Mouse (Mus musculus) heart, postnatal 0 days (tissue): ENCODE results near the gene Rrnad1. TPM values are rescaled to one million over a fixed set of nuclear protein-coding genes. Genes with fewer than 3 reads are reported as not detected.
"Not testable (repeated sequence)": the region's sequence is repeated elsewhere in the genome, so short reads cannot be mapped to it uniquely, and the experiment has no call there.

Experiments
- ATAC-seq: fragments of 200-750 bp; cut with Nextera tagmentation; 2 replicates; pipeline ENCODE4 v1.8.0; 2017; ENCODE audit warnings: low read depth, moderate number of reproducible peaks, moderate library complexity; ENCODE audit not compliant: insufficient read depth
- DNase-seq: peaks from one replicate; pipeline ENCODE4 v3.0.0-alpha.2; 2016; ENCODE audit warnings: low spot score
- H3K27ac ChIP-seq: fragments of 300-500 bp; sonication (generic); 2 replicates; pipeline ENCODE4 v1.5.1; 2014; ENCODE audit warnings: low read depth, mild to moderate bottlenecking
- H3K27me3 ChIP-seq: fragments of 300-500 bp; sonication (generic); 2 replicates; pipeline ENCODE4 v1.6.1; 2014; ENCODE audit warnings: low read length, mixed read lengths; ENCODE audit not compliant: control insufficient read depth, insufficient read depth
- H3K36me3 ChIP-seq: fragments of 300-500 bp; sonication (generic); replicated peaks from 2 replicates; pipeline ENCODE4 v1.6.1; 2014; ENCODE audit warnings: low read length, mixed read lengths; ENCODE audit not compliant: control insufficient read depth, insufficient read depth
- H3K4me1 ChIP-seq: fragments of 300-500 bp; sonication (generic); 2 replicates; pipeline ENCODE4 v1.6.1; 2014; ENCODE audit warnings: antibody characterized with exemption; ENCODE audit not compliant: control insufficient read depth, insufficient read depth
- H3K4me2 ChIP-seq: fragments of 300-500 bp; sonication (generic); 2 replicates; pipeline ENCODE4 v1.6.1; 2014; ENCODE audit warnings: low read depth, mild to moderate bottlenecking, low read length, moderate library complexity
- H3K4me3 ChIP-seq: fragments of 300-500 bp; sonication (generic); 2 replicates; pipeline ENCODE4 v1.5.1; 2014; ENCODE audit warnings: low read depth, low read length
- H3K9ac ChIP-seq: fragments of 300-500 bp; sonication (generic); replicated peaks from 2 replicates; pipeline ENCODE4 v1.6.1; 2014; ENCODE audit warnings: low read depth, low read length, mixed read lengths
- H3K9me3 ChIP-seq: fragments of 300-500 bp; sonication (generic); replicated peaks from 2 replicates; pipeline ENCODE4 v1.6.1; 2016; ENCODE audit warnings: low read length; ENCODE audit not compliant: control insufficient read depth
- CTCF ChIP-seq: IDR thresholded peaks from 2 replicates; pipeline ENCODE4 v1.5.1; 2016; ENCODE audit warnings: antibody characterized with exemption, control low read depth, low read depth
- EP300 ChIP-seq: IDR thresholded peaks from 2 replicates; pipeline ENCODE4 v1.6.1; 2016; ENCODE audit warnings: antibody characterized with exemption, low read depth
- WGBS: fragments of 180-500 bp; shearing (Covaris S2); extraction: QIAGEN DNeasy Blood & Tissue Kit; methylation state at CpG from one replicate; pipeline ENCODE4 v1.1.7; 2014; 5-methylcytosine and 5-hydroxymethylcytosine counted together
- polyA plus RNA-seq: library from polyadenylated mRNA; unstranded; fragments of >200 nt; fragmentation: Nextera tagmentation; extraction: Ambion mirVana; gene quantifications from 2 replicates; pipeline ENCODE4 v1.2.1, GENCODE M21; 2015
- total RNA-seq: library from RNA; depleted of rRNA; stranded (reverse); fragments of >200 nt; gene quantifications from 2 replicates; pipeline ENCODE4 v1.2.3, GENCODE M21; 2014; ENCODE audit warnings: low replicate concordance

Rrnad1 gene
- total and polyA plus RNA-seq, 2 experiments from 2014 or later = 8.0 to 56.8 TPM

- DNase-seq = no peak
- Histone ChIP-seq H3K4me1 (peaks cover 36% of the 10 kb centered on the region), H3K27me3 (no peaks in the 10 kb centered on the region), H3K36me3 (no peaks in the 10 kb centered on the region), H3K27ac (peak overlapping the region; percentile 96), H3K4me2 (peak overlapping the region; percentile 78), H3K4me3 (peak overlapping the region; percentile 96), H3K9ac (peak overlapping the region; percentile 94), H3K9me3 (no peaks in the 10 kb centered on the region)
- no peak for TF ChIP-seq CTCF
- WGBS = under 1% methylated on average over 40 of the region's 47 CpGs
- ATAC-seq = peak; percentile 28
Measured at GRCm38 (mm10) chr3:87906601-87906980, 23.9 kb downstream of the Rrnad1 start.

GRCm38 (mm10) chr3:87905880-87906485, 24.5 kb downstream of the Rrnad1 start, which contains the start of gene Hdgf:
Gene Hdgf (plus strand): TSS chr3:87906321.
- peak; percentile 94 for ATAC-seq
- Histone ChIP-seq H3K9ac (peak within 1 kb of the TSS; percentile 94), H3K27me3 (no peaks in the 10 kb centered on the region), H3K9me3 (no peaks in the 10 kb centered on the region), H3K27ac (peak within 1 kb of the TSS; percentile 96), H3K36me3 (no peaks in the 10 kb centered on the region), H3K4me2 (peak within 1 kb of the TSS; percentile 78), H3K4me3 (peak within 1 kb of the TSS; percentile 96), H3K4me1 (peaks cover 31% of the 10 kb centered on the region)
- peak; percentile 97 for DNase-seq
- TF ChIP-seq CTCF = peak; percentile 30
- TF ChIP-seq EP300 = peak; percentile 48; the same call in 1 of the 2 replicates
- under 1% methylated on average over 56 of the region's 57 CpGs for WGBS

DNA sequence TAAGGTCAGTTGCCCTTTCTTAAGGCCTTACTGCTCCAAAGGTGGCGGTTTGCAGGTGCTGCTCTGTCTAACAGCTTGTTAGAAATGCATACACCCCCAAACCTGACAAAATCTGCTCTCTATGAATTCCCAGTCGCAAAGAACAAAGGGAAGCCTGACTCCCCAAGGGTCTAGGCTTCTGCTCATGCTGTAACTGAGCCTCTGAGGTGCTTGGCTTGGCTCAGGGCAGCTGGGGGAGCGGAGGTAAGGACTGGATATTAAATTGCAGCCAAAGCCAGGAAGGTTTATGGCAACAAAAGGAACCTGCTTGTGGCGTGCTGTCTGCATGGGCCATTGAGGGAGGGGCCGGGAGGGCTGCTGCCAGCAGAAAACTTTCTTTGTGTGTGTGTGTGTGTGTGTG, 26.7 kb downstream of the Rrnad1 start:
- H3K9ac ChIP-seq = no peak overlapping the region
- ATAC-seq (no peak), DNase-seq (no peak)
- 60% methylated on average over 5 of the region's 5 CpGs for WGBS
- H3K27ac ChIP-seq = no peak overlapping the region
- H3K36me3 ChIP-seq = no peaks in the 10 kb centered on the region
- H3K4me2 ChIP-seq = no peak overlapping the region
- H3K9me3 ChIP-seq = no peaks in the 10 kb centered on the region
- TF ChIP-seq CTCF = no peak
- TF ChIP-seq EP300 = no peak
- no peak overlapping the region for H3K4me3 ChIP-seq
- H3K27me3 ChIP-seq = no peaks in the 10 kb centered on the region
- peaks cover 15% of the 10 kb centered on the region for H3K4me1 ChIP-seq

DNA sequence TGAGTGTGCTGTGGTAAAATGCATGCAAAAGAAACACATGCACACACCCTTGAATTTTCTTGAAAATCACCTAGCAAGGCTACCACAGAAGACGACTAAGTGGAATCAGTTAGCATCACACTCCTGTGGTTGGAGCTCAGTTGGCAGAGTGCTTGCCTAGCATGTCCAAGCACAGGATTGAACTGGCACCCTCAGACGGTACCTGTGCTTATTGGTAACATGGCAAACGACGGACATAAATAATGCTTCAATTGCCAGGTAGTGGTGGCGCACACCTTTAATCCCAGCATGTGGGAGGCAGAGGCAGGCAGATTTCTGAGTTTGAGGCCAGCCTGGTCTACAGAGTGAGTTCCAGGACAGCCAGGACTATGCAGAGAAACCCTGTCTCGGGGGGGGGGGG, 28.6 kb downstream of the Rrnad1 start:
- H3K4me1 ChIP-seq, H3K27me3 ChIP-seq, DNase-seq, H3K36me3 ChIP-seq, H3K9me3 ChIP-seq, ATAC-seq, H3K9ac ChIP-seq, H3K4me2 ChIP-seq, H3K4me3 ChIP-seq, H3K27ac ChIP-seq: not testable (repeated sequence)
- WGBS = 79% methylated on average over 5 of the region's 6 CpGs

- no peaks in the 10 kb centered on the region for H3K27me3 ChIP-seq
- no peak for TF ChIP-seq CTCF
- TF ChIP-seq EP300 = no peak
- no peak for ATAC-seq
- no peak overlapping the region for H3K4me3 ChIP-seq
- H3K36me3 ChIP-seq = no peaks in the 10 kb centered on the region
- H3K9me3 ChIP-seq = no peaks in the 10 kb centered on the region
- H3K9ac ChIP-seq = no peak overlapping the region
- 0% methylated on average over 1 of the region's 1 CpGs for WGBS
- H3K4me1 ChIP-seq = no peaks in the 10 kb centered on the region
- no peak overlapping the region for H3K27ac ChIP-seq
- no peak overlapping the region for H3K4me2 ChIP-seq
- DNase-seq = no peak
Measured at GRCm38 (mm10) chr3:87901036-87901624, 29.4 kb downstream of the Rrnad1 start.

DNA sequence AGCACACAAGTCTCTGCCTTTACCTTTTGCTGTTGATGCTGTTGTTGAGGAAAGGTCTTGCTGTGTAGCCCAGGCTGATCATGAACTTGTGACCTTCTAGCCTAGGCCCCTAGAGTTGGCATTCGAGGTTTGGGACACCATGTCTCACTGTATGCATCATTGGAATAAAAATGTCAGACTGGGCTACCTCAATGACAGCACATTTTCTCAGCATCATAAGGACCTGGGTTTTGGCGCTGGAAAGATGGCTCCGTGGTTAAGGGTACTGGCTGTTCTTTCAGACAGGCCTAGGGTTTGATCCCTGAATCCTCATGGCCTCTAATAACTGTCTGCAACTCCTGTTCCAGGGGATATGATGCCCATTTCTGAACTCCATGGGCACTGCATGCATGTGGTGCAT, 30.7 kb downstream of the Rrnad1 start:
- 80% methylated on average over 3 of the region's 3 CpGs for WGBS
- Histone ChIP-seq H3K9me3 (no peaks in the 10 kb centered on the region), H3K27ac (no peak overlapping the region), H3K27me3 (no peaks in the 10 kb centered on the region), H3K36me3 (no peaks in the 10 kb centered on the region), H3K4me3 (no peak overlapping the region), H3K4me2 (no peak overlapping the region), H3K9ac (no peak overlapping the region), H3K4me1 (no peaks in the 10 kb centered on the region)
- TF ChIP-seq EP300 = no peak
- TF ChIP-seq CTCF = no peak
- ATAC-seq = no peak
- no peak for DNase-seq
